Mouse (Mus musculus) midbrain, embryonic 11.5 days (tissue): Measurements from ENCODE around the gene Acp5. TPM values are rescaled to one million over a fixed set of nuclear protein-coding genes. Genes with fewer than 3 reads are reported as not detected.

Experiments used
- microRNA-seq: library from miRNA; unstranded; fragments of <30 nt; microRNA quantifications from one replicate; pipeline ENCODE4, GENCODE M21; 2017
- polyA plus RNA-seq: library from polyadenylated mRNA; unstranded; fragments of >200 nt; fragmentation: Nextera tagmentation; extraction: Ambion mirVana; gene quantifications from 2 replicates; pipeline ENCODE4 v1.2.1, GENCODE M21; 2014

Acp5 gene
- polyA plus RNA-seq, 1 experiment from 2014 or later: 15.4 TPM

Small RNAs within 50 kb of the gene (microRNA-seq; reads per million reads assigned to microRNA genes)
- gene Mir7084: not detected

Other genes starting within 250 kb of the Acp5 start
- 7.8 and 9.1 TPM in 2 replicates for gene Rab3d, start 217.5 kb downstream of the Acp5 start, polyA plus RNA-seq
- gene Ccdc159, start 208.2 kb downstream of the Acp5 start, polyA plus RNA-seq: 2.4 and 3.4 TPM in 2 replicates
- 30.6 and 35.7 TPM in 2 replicates for gene Tmem205, start 208.2 kb downstream of the Acp5 start, polyA plus RNA-seq
- gene Plppr2, start 198.7 kb downstream of the Acp5 start, polyA plus RNA-seq: 19.1 and 22.2 TPM in 2 replicates
- 20.3 and 22.3 TPM in 2 replicates for gene Swsap1, start 180.0 kb downstream of the Acp5 start, polyA plus RNA-seq
- 3.4 and 5.2 TPM in 2 replicates for gene Epor, start 172.2 kb downstream of the Acp5 start, polyA plus RNA-seq
- gene Rgl3, start 146.3 kb downstream of the Acp5 start, polyA plus RNA-seq: 0.97 and 2.2 TPM in 2 replicates
- 4.7 and 6.3 TPM in 2 replicates for gene Ccdc151, start 133.1 kb downstream of the Acp5 start, polyA plus RNA-seq
- 85.5 and 86.9 TPM in 2 replicates for gene Prkcsh, start 132.9 kb downstream of the Acp5 start, polyA plus RNA-seq
- 49.8 and 53.9 TPM in 2 replicates for gene Elavl3, start 83.7 kb downstream of the Acp5 start, polyA plus RNA-seq
- not detected in 2 replicates for gene Gm49318, start 64.5 kb downstream of the Acp5 start, polyA plus RNA-seq
- gene Zfp653, start 64.3 kb downstream of the Acp5 start, polyA plus RNA-seq: 7.6 and 7.9 TPM in 2 replicates
- 31.2 and 31.5 TPM in 2 replicates for gene Ecsit, start 50.3 kb downstream of the Acp5 start, polyA plus RNA-seq
- gene Cnn1, start 36.5 kb downstream of the Acp5 start, polyA plus RNA-seq: 1.3 and 1.6 TPM in 2 replicates
- gene Elof1, start 18.5 kb downstream of the Acp5 start, polyA plus RNA-seq: 208 and 225 TPM in 2 replicates
- 63.9 and 66.6 TPM in 2 replicates for gene Pigyl, start 21.1 kb upstream of the Acp5 start, polyA plus RNA-seq
- gene Zfp872, start 52.4 kb upstream of the Acp5 start, polyA plus RNA-seq: 0.17 and 0.23 TPM in 2 replicates
- 11.3 and 11.8 TPM in 2 replicates for gene Zfp809, start 90.0 kb upstream of the Acp5 start, polyA plus RNA-seq
- gene Zfp599, start 124.2 kb upstream of the Acp5 start, polyA plus RNA-seq: 6.7 TPM in 2 replicates
- 25.9 and 27.4 TPM in 2 replicates for gene Zfp810, start 171.9 kb upstream of the Acp5 start, polyA plus RNA-seq